Mouse (Mus musculus): ENCODE measurements around the gene 2510009E07Rik. TPM values are rescaled to one million over a fixed set of nuclear protein-coding genes. Genes with fewer than 3 reads are reported as not detected.

Gene 2510009E07Rik
- polyA plus RNA-seq, 1 experiment from 2014 or later, result 15.8 TPM

GRCm38 (mm10) chr16:21607021-21607650 lies 87.3 kb downstream of the 2510009E07Rik start:
- DNase-seq (ENCODE audit: low spot score), result no peak
- ATAC-seq (replicated peaks; ENCODE audit: insufficient number of reproducible peaks, low FRiP score, low TSS enrichment, low read depth), result no peak
- Histone ChIP-seq H3K4me2 (ENCODE audit: low read depth, low read length) (no peak overlapping the region), H3K27me3 (ENCODE audit: control insufficient read depth, insufficient read depth, low read length) (no peaks in the 10 kb centered on the region), H3K36me3 (replicated peaks; ENCODE audit: control insufficient read depth, insufficient read depth, low read depth, low read length) (no peaks in the 10 kb centered on the region), H3K4me1 (ENCODE audit: control insufficient read depth, insufficient read depth, low read length) (no peaks in the 10 kb centered on the region), H3K9me3 (replicated peaks; ENCODE audit: control insufficient read depth, low read length) (no peaks in the 10 kb centered on the region), H3K4me3 (ENCODE audit: low read depth, low read length) (no peak overlapping the region), H3K9ac (replicated peaks; ENCODE audit: low read length) (no peak overlapping the region), H3K27ac (replicated peaks; ENCODE audit: low read depth, low read length) (no peak overlapping the region)
- 83% methylated on average over 8 of the region's 8 CpGs for WGBS

GRCm38 (mm10) chr16:21606249-21607020 lies 88.0 kb downstream of the 2510009E07Rik start:
- WGBS, result 87% methylated on average over 6 of the region's 6 CpGs
- no peaks in the 10 kb centered on the region for H3K9me3 ChIP-seq (replicated peaks; ENCODE audit: control insufficient read depth, low read length)
- no peak for DNase-seq (ENCODE audit: low spot score)
- H3K36me3 ChIP-seq (replicated peaks; ENCODE audit: control insufficient read depth, insufficient read depth, low read depth, low read length), result no peaks in the 10 kb centered on the region
- no peak overlapping the region for H3K9ac ChIP-seq (replicated peaks; ENCODE audit: low read length)
- no peak overlapping the region for H3K27ac ChIP-seq (replicated peaks; ENCODE audit: low read depth, low read length)
- H3K4me3 ChIP-seq (ENCODE audit: low read depth, low read length), result no peak overlapping the region
- no peaks in the 10 kb centered on the region for H3K27me3 ChIP-seq (ENCODE audit: control insufficient read depth, insufficient read depth, low read length)
- no peaks in the 10 kb centered on the region for H3K4me1 ChIP-seq (ENCODE audit: control insufficient read depth, insufficient read depth, low read length)
- no peak for ATAC-seq (replicated peaks; ENCODE audit: insufficient number of reproducible peaks, low FRiP score, low TSS enrichment, low read depth)
- no peak overlapping the region for H3K4me2 ChIP-seq (ENCODE audit: low read depth, low read length)

- Histone ChIP-seq H3K36me3 (replicated peaks; ENCODE audit: control insufficient read depth, insufficient read depth, low read depth, low read length) (no peaks in the 10 kb centered on the region), H3K4me2 (ENCODE audit: low read depth, low read length) (no peak overlapping the region), H3K9ac (replicated peaks; ENCODE audit: low read length) (no peak overlapping the region), H3K27me3 (ENCODE audit: control insufficient read depth, insufficient read depth, low read length) (no peaks in the 10 kb centered on the region), H3K4me1 (ENCODE audit: control insufficient read depth, insufficient read depth, low read length) (no peaks in the 10 kb centered on the region), H3K4me3 (ENCODE audit: low read depth, low read length) (no peak overlapping the region), H3K9me3 (replicated peaks; ENCODE audit: control insufficient read depth, low read length) (no peaks in the 10 kb centered on the region), H3K27ac (replicated peaks; ENCODE audit: low read depth, low read length) (no peak overlapping the region)
- DNase-seq (ENCODE audit: low spot score) (no peak), ATAC-seq (replicated peaks; ENCODE audit: insufficient number of reproducible peaks, low FRiP score, low TSS enrichment, low read depth) (no peak)
- WGBS, result 80% methylated on average over 6 of the region's 6 CpGs
Observed at GRCm38 (mm10) chr16:21604354-21604753, 90.1 kb downstream of the 2510009E07Rik start.

Other genes with a start within 250 kb of the 2510009E07Rik start
- gene Ehhadh, start 93.1 kb upstream of the 2510009E07Rik start, polyA plus RNA-seq (2014; fragmentation: Nextera tagmentation; extraction: Ambion mirVana), result 2.1 and 2.6 TPM in 2 replicates
- 1.4 and 2.3 TPM in 2 replicates for gene Map3k13, start 99.7 kb upstream of the 2510009E07Rik start, polyA plus RNA-seq (2014; fragmentation: Nextera tagmentation; extraction: Ambion mirVana)

All from embryonic facial prominence, embryonic 11.5 days (tissue).